Mouse (Mus musculus) liver, adult 2 months (tissue): ENCODE results near the gene Limd1.

ENCODE experiments used
- CTCF ChIP-seq: fragments of 200-500 bp; IDR thresholded peaks from 2 replicates; pipeline ENCODE4 v1.5.1; 2011; ENCODE audit warnings: low read depth, low read length, control low read depth
- POLR2A ChIP-seq: fragments of 200-500 bp; IDR thresholded peaks from 2 replicates; pipeline ENCODE4 v1.6.1; 2011; ENCODE audit warnings: low read length, control low read depth; ENCODE audit not compliant: insufficient read depth; ENCODE audit errors: extremely low read depth

- no peak for TF ChIP-seq POLR2A
- no peak for TF ChIP-seq CTCF
These were observed 2.9 kb upstream of the Limd1 start for GRCm38 (mm10) chr9:123475569-123475968.
